ENCODE assay signal across 10 mouse cellular contexts in genomic region chr1:184807627-184808417, GRCm38 (mm10). TPM values are rescaled to one million over a fixed set of nuclear protein-coding genes. Genes with fewer than 3 reads are reported as not detected.
DNase-seq lines count a peak whose midpoint lies in the region; ATAC-seq lines count a peak whose summit lies in the region.
"Had no signal": no experiment of that assay in that cellular context is flagged by ENCODE, and none has a peak within 500 bp of the region (broad histone marks: within the 10 kb centered on the region; RNA-seq: fewer than 3 reads in every experiment).

No protein-coding gene starts in this region.

- peaks cover 7% of the 10 kb centered on the region; the same call in 1 of the 2 replicates for H3K36me3 ChIP-seq in liver, embryonic 15.5 days (replicated peaks)
- no peaks in the 10 kb centered on the region for H3K36me3 ChIP-seq in stomach, embryonic 15.5 days
- no peaks in the 10 kb centered on the region for H3K36me3 ChIP-seq in forebrain, embryonic 16.5 days (ENCODE audit: control insufficient read depth, insufficient read depth)

- H3K9ac ChIP-seq in liver, embryonic 15.5 days: no peak overlapping the region
- H3K9ac ChIP-seq in stomach, embryonic 15.5 days: no peak overlapping the region
- H3K9ac ChIP-seq in forebrain, embryonic 16.5 days (replicated peaks; ENCODE audit: low read depth, low read length): no peak overlapping the region

- H3K4me1 ChIP-seq in liver, embryonic 15.5 days (replicated peaks): peaks cover 20% of the 10 kb centered on the region
- H3K4me1 ChIP-seq in stomach, embryonic 15.5 days: peaks cover 8% of the 10 kb centered on the region; the same call in 1 of the 2 replicates
- peaks cover 6% of the 10 kb centered on the region for H3K4me1 ChIP-seq in forebrain, embryonic 16.5 days (replicated peaks; ENCODE audit: control insufficient read depth, insufficient read depth, low read length)

- H3K27me3 ChIP-seq in liver, embryonic 15.5 days: peaks cover 18% of the 10 kb centered on the region
- peaks cover 16% of the 10 kb centered on the region for H3K27me3 ChIP-seq in stomach, embryonic 15.5 days (replicated peaks)
- peaks cover 8% of the 10 kb centered on the region; the same call in 1 of the 2 replicates for H3K27me3 ChIP-seq in forebrain, embryonic 16.5 days (replicated peaks; ENCODE audit: control insufficient read depth, insufficient read depth, low read length)

- H3K9me3 ChIP-seq in liver, embryonic 15.5 days (replicated peaks): no peaks in the 10 kb centered on the region
- H3K9me3 ChIP-seq in stomach, embryonic 15.5 days: no peaks in the 10 kb centered on the region
- no peaks in the 10 kb centered on the region for H3K9me3 ChIP-seq in forebrain, embryonic 16.5 days (ENCODE audit: control insufficient read depth, low read length)

- DNase-seq in layer of hippocampus, adult 11-12 months (ENCODE audit: low spot score): peak; percentile 21
- DNase-seq in layer of hippocampus, adult 9-10 months (ENCODE audit: low spot score): no peak
- peak; percentile 73 for DNase-seq in adipocyte (ENCODE audit: low spot score)
- no peak for DNase-seq in kidney, adult 18-20 months
- no peak for DNase-seq in frontal cortex, postnatal 36 days (ENCODE audit: low spot score in 2 of 2)
- DNase-seq: heart, postnatal 4 days; kidney, postnatal 10 days had no signal

- peak overlapping the region; percentile 23 for H3K4me2 ChIP-seq in liver, embryonic 15.5 days
- peak overlapping the region; percentile 25; the same call in 1 of the 2 replicates for H3K4me2 ChIP-seq in stomach, embryonic 15.5 days
- H3K4me2 ChIP-seq in forebrain, embryonic 16.5 days (ENCODE audit: low read length): no peak overlapping the region

- H3K27ac ChIP-seq in liver, embryonic 15.5 days (replicated peaks): peak overlapping the region; percentile 65
- H3K27ac ChIP-seq in stomach, embryonic 15.5 days: 0 out of 2 replicates have a peak overlapping the region, but pooled peaks have one; percentile 35
- H3K27ac ChIP-seq in forebrain, embryonic 16.5 days (ENCODE audit: low read length): no peak overlapping the region

- H3K4me3 ChIP-seq in liver, embryonic 15.5 days (replicated peaks): no peak overlapping the region
- no peak overlapping the region for H3K4me3 ChIP-seq in stomach, embryonic 15.5 days (replicated peaks)
- no peak overlapping the region for H3K4me3 ChIP-seq in forebrain, embryonic 16.5 days (replicated peaks; ENCODE audit: low read length)

- no peak for ATAC-seq in liver, embryonic 15.5 days (ENCODE audit: insufficient read depth)
- ATAC-seq in stomach, embryonic 15.5 days (ENCODE audit: insufficient read depth, low FRiP score, low read depth): no peak
- ATAC-seq in forebrain, embryonic 16.5 days: no peak

- WGBS in liver, embryonic 15.5 days (ENCODE audit: insufficient replicate concordance): 26% methylated on average over 15 of the region's 15 CpGs
- 50% methylated on average over 15 of the region's 15 CpGs for WGBS in stomach, embryonic 15.5 days
- WGBS in forebrain, embryonic 16.5 days: 65% methylated on average over 15 of the region's 15 CpGs

RNA-seq across cellular contexts. Expression of gene Marc1, which starts 3.3 kb away (rescaled TPM):
- polyA plus RNA-seq in liver, embryonic 15.5 days (2015; fragmentation: Nextera tagmentation; extraction: Ambion mirVana): 40.0 and 41.7 TPM in 2 replicates
- polyA plus RNA-seq in stomach, embryonic 15.5 days (2015; fragmentation: Nextera tagmentation; extraction: Ambion mirVana): 0.83 and 2.0 TPM in 2 replicates
- 0.12 TPM in 1 of 2 replicates, not detected in the other for polyA plus RNA-seq in forebrain, embryonic 16.5 days (2015; fragmentation: Nextera tagmentation; extraction: Ambion mirVana)

RNA-seq across cellular contexts. Expression of gene Marc2, which starts 38.4 kb away (rescaled TPM):
- 210 and 216 TPM in 2 replicates for polyA plus RNA-seq in liver, embryonic 15.5 days (2015; fragmentation: Nextera tagmentation; extraction: Ambion mirVana)
- polyA plus RNA-seq in stomach, embryonic 15.5 days (2015; fragmentation: Nextera tagmentation; extraction: Ambion mirVana): 256 and 262 TPM in 2 replicates
- 105 and 106 TPM in 2 replicates for polyA plus RNA-seq in forebrain, embryonic 16.5 days (2015; fragmentation: Nextera tagmentation; extraction: Ambion mirVana)

Comparison
In these comparisons a context has a peak if more than half of its experiments do, and no peak if none do; other contexts are left out.
1. DNase-seq: peak in layer of hippocampus, adult 11-12 months (single experiment) and adipocyte (single experiment); none in layer of hippocampus, adult 9-10 months (single experiment), kidney, adult 18-20 months (single experiment) and frontal cortex, postnatal 36 days (0 of 2).
2. RNA of gene Marc1, which starts 3.3 kb away (polyA plus RNA-seq): 40.0 to 41.7 TPM in liver, embryonic 15.5 days; 0.83 to 2.0 TPM in stomach, embryonic 15.5 days and 0.12 TPM in forebrain, embryonic 16.5 days; every median in the first group is over 10 times any median in the second.